7 mouse cellular contexts compared by ENCODE assay signal in genomic region chr17:44613716-44614715, GRCm38 (mm10).
DNase-seq lines count a peak whose midpoint lies in the region; ATAC-seq and TF ChIP-seq lines count a peak whose summit lies in the region.

No protein-coding gene starts in this region.

- no peak overlapping the region for H3K4me2 ChIP-seq in lung, embryonic 14.5 days

- no peak for TF ChIP-seq CTCF in bone marrow, adult 2 months (IDR thresholded peaks at IDR 0.05; ENCODE audit: control insufficient read depth, insufficient read depth, low read length)
- no peak for TF ChIP-seq CTCF in lung, embryonic 14.5 days (IDR thresholded peaks at IDR 0.05; ENCODE audit: low read depth)

- ATAC-seq in lung, embryonic 14.5 days (ENCODE audit: insufficient read depth) = no peak

- peak overlapping the region; percentile 26 for H3K4me3 ChIP-seq in bone marrow, adult 2 months (replicated peaks; ENCODE audit: control insufficient read depth, low read depth, low read length)
- no peak overlapping the region for H3K4me3 ChIP-seq in lung, embryonic 14.5 days (ENCODE audit: low read depth, low read length)

- H3K4me1 ChIP-seq in bone marrow, adult 2 months (ENCODE audit: control insufficient read depth, insufficient read depth, low read length) = peaks cover 8% of the 10 kb centered on the region; the same call in 1 of the 2 replicates
- H3K4me1 ChIP-seq in lung, embryonic 14.5 days (ENCODE audit: insufficient read depth) = no peaks in the 10 kb centered on the region; the same call in 1 of the 2 replicates

- DNase-seq in cerebellum, adult 18-20 months = peak; percentile 83 to 88
- DNase-seq in frontal cortex, postnatal 14 days (ENCODE audit: low spot score in 2 of 2) = peak; percentile 37 to 41
- DNase-seq in layer of hippocampus, adult 11-12 months (ENCODE audit: low spot score) = peak; percentile 77
- peak; percentile 55 for DNase-seq in lung, embryonic 14.5 days
- DNase-seq in right cerebral cortex, adult 18-20 months = peak; percentile 79
- no peak for DNase-seq in adrenal gland, postnatal 36 days

- no peak for TF ChIP-seq POLR2A in bone marrow, adult 2 months (IDR thresholded peaks at IDR 0.05; ENCODE audit: borderline replicate concordance, control insufficient read depth, low read depth, low read length)

- no peaks in the 10 kb centered on the region for H3K36me3 ChIP-seq in lung, embryonic 14.5 days (ENCODE audit: insufficient read depth)

- H3K27me3 ChIP-seq in lung, embryonic 14.5 days (ENCODE audit: insufficient read depth, low read length) = no peaks in the 10 kb centered on the region

- H3K9me3 ChIP-seq in lung, embryonic 14.5 days (ENCODE audit: low read depth, low read length) = no peaks in the 10 kb centered on the region

- 7% methylated on average over 26 of the region's 26 CpGs for WGBS in bone marrow, adult 2 months
- 72% methylated on average over 26 of the region's 26 CpGs for WGBS in lung, embryonic 14.5 days

- H3K27ac ChIP-seq in bone marrow, adult 2 months (ENCODE audit: control insufficient read depth, insufficient read depth, low read depth, low read length, poor library complexity) = peak overlapping the region; percentile 55
- no peak overlapping the region for H3K27ac ChIP-seq in lung, embryonic 14.5 days (ENCODE audit: low read depth)

- H3K9ac ChIP-seq in lung, embryonic 14.5 days = no peak overlapping the region

Comparison
In these comparisons a context has a peak if more than half of its experiments do, and no peak if none do; other contexts are left out.
1. DNase-seq: peak in cerebellum, adult 18-20 months (2 of 2), frontal cortex, postnatal 14 days (2 of 2), layer of hippocampus, adult 11-12 months (single experiment), lung, embryonic 14.5 days (single experiment) and right cerebral cortex, adult 18-20 months (single experiment); none in adrenal gland, postnatal 36 days (0 of 2).